Comparison of ENCODE assay signal across 22 mouse cellular contexts in the genomic region with DNA sequence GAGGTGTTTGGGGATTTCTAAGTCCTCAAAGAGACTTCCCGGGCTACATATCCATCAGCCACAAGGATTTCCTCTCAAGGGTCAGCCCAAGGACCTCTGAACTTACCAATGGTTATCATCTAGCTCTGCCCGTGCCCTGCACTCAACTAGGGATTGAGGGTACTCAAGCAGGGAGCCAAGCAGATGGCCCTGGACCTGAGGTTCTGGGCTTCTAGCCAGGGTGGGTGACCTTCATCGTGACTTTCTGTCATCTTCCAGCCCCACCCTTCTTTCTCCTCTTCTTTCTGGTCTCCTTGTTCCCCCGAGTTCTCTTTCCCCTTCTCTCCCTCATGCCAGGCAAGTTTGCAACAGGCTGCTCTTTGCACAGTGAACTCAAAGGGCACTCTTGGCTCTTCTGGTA.
"Had no signal": no experiment of that assay in that cellular context is flagged by ENCODE, and none has a peak within 500 bp of the region (broad histone marks: within the 10 kb centered on the region; RNA-seq: fewer than 3 reads in every experiment).

No protein-coding gene starts in this region.

- H3K36me3 ChIP-seq: kidney, embryonic 15.5 days; limb, embryonic 12.5 days; limb, embryonic 15.5 days; midbrain, embryonic 12.5 days; midbrain, embryonic 15.5 days; neural tube, embryonic 13.5 days; stomach, embryonic 15.5 days had no signal

- ATAC-seq: liver, postnatal 0 days; lung, postnatal 0 days; midbrain, embryonic 15.5 days had no signal

- H3K27ac ChIP-seq: kidney, embryonic 15.5 days; left cerebral cortex, adult 2 months; limb, embryonic 12.5 days; limb, embryonic 15.5 days; liver, embryonic 14.5 days; macrophage; midbrain, embryonic 12.5 days; midbrain, embryonic 15.5 days; neural tube, embryonic 13.5 days; stomach, embryonic 15.5 days had no signal

- H3K27me3 ChIP-seq: limb, embryonic 15.5 days; midbrain, embryonic 15.5 days; neural tube, embryonic 13.5 days; stomach, embryonic 15.5 days had no signal

- DNase-seq: kidney, postnatal 10 days; kidney, postnatal 36 days; layer of hippocampus, postnatal 36 days; liver, postnatal 0 days; lung, embryonic 14.5 days; right cerebral cortex, adult 18-20 months; right cerebral cortex, postnatal 25 days; spleen, adult 18-20 months; thymus, postnatal 25 days had no signal

- H3K4me3 ChIP-seq: kidney, embryonic 15.5 days; left cerebral cortex, adult 2 months; limb, embryonic 12.5 days; limb, embryonic 15.5 days; midbrain, embryonic 12.5 days; midbrain, embryonic 15.5 days; myocyte; neural tube, embryonic 13.5 days; stomach, embryonic 15.5 days had no signal

- H3K4me1 ChIP-seq: midbrain, embryonic 12.5 days; stomach, embryonic 15.5 days had no signal

- H3K9ac ChIP-seq: kidney, embryonic 15.5 days; limb, embryonic 12.5 days; limb, embryonic 15.5 days; liver, embryonic 14.5 days; liver, postnatal 0 days; lung, embryonic 14.5 days; midbrain, embryonic 12.5 days; midbrain, embryonic 15.5 days; neural tube, embryonic 13.5 days; stomach, embryonic 15.5 days had no signal

- H3K4me2 ChIP-seq: kidney, embryonic 15.5 days; limb, embryonic 12.5 days; limb, embryonic 15.5 days; liver, embryonic 11.5 days; lung, embryonic 14.5 days; midbrain, embryonic 12.5 days; midbrain, embryonic 15.5 days; neural tube, embryonic 13.5 days; stomach, embryonic 15.5 days had no signal

- H3K9me3 ChIP-seq: kidney, embryonic 15.5 days; limb, embryonic 12.5 days; limb, embryonic 15.5 days; midbrain, embryonic 12.5 days; midbrain, embryonic 15.5 days; neural tube, embryonic 13.5 days; stomach, embryonic 15.5 days had no signal
